Mouse (Mus musculus) intestine, embryonic 15.5 days (tissue): ENCODE results near the gene P4hb. TPM values are rescaled to one million over a fixed set of nuclear protein-coding genes. Genes with fewer than 3 reads are reported as not detected.
"Not testable (repeated sequence)": the region's sequence is repeated elsewhere in the genome, so short reads cannot be mapped to it uniquely, and the experiment has no call there.

Experiments used
- ATAC-seq: fragments of 200-750 bp; cut with Nextera tagmentation; 2 replicates; pipeline ENCODE4 v1.8.0; 2017; ENCODE audit warnings: moderate TSS enrichment, moderate library complexity
- H3K27ac ChIP-seq: fragments of 300-500 bp; sonication (generic); 2 replicates; pipeline ENCODE4 v1.5.1; 2015; ENCODE audit warnings: mild to moderate bottlenecking, inconsistent platforms
- H3K27me3 ChIP-seq: fragments of 300-500 bp; sonication (generic); replicated peaks from 2 replicates; pipeline ENCODE4 v1.6.1; 2015; ENCODE audit warnings: inconsistent platforms
- H3K36me3 ChIP-seq: fragments of 300-500 bp; sonication (generic); 2 replicates; pipeline ENCODE4 v1.6.1; 2015; ENCODE audit warnings: inconsistent platforms
- H3K4me1 ChIP-seq: fragments of 300-500 bp; sonication (generic); replicated peaks from 2 replicates; pipeline ENCODE4 v1.6.1; 2015; ENCODE audit warnings: inconsistent platforms
- H3K4me2 ChIP-seq: fragments of 300-500 bp; sonication (generic); replicated peaks from 2 replicates; pipeline ENCODE4 v1.6.1; 2015; ENCODE audit warnings: mild to moderate bottlenecking, inconsistent platforms
- H3K4me3 ChIP-seq: fragments of 300-500 bp; sonication (generic); replicated peaks from 2 replicates; pipeline ENCODE4 v1.5.1; 2015; ENCODE audit warnings: inconsistent platforms
- H3K9ac ChIP-seq: fragments of 300-500 bp; sonication (generic); 2 replicates; pipeline ENCODE4 v1.6.1; 2015; ENCODE audit warnings: inconsistent platforms
- H3K9me3 ChIP-seq: fragments of 300-500 bp; sonication (generic); 2 replicates; pipeline ENCODE4 v1.6.1; 2016; ENCODE audit warnings: inconsistent platforms
- WGBS: fragments of 180-500 bp; shearing (Covaris S2); methylation state at CpG from one replicate; pipeline ENCODE4 v1.1.7; 2015; 5-methylcytosine and 5-hydroxymethylcytosine counted together
- polyA plus RNA-seq: library from polyadenylated mRNA; unstranded; fragments of >200 nt; fragmentation: Nextera tagmentation; extraction: Ambion mirVana; gene quantifications from 2 replicates; pipeline ENCODE4 v1.2.1, GENCODE M21; 2015

Gene P4hb
- polyA plus RNA-seq, 1 experiment from 2014 or later: 992 TPM

DNA sequence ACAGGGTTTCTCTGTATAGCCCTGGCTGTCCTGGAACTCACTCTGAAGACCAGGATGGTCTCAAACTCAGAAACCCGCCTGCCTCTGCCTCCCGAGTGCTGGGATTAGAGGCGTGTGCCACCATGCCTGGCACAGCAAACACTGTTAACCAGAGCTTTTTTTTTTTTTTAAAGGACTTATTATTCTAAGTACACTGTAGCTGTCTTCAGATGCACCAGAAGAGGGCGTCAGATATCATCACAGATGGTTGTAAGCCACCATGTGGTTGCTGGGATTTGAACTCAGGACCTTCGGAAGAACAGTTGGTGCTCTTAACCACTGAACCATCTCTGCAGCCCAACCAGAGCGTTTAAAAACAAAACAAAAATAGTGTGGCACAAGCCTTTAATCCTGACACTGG lies 14.2 kb downstream of the P4hb start:
- not testable (repeated sequence) for H3K27ac ChIP-seq, H3K9ac ChIP-seq, H3K4me1 ChIP-seq, H3K4me2 ChIP-seq, H3K27me3 ChIP-seq, H3K4me3 ChIP-seq, H3K9me3 ChIP-seq, ATAC-seq
- WGBS: 90% methylated on average over 6 of the region's 6 CpGs
- H3K36me3 ChIP-seq: peaks cover 39% of the 10 kb centered on the region

DNA sequence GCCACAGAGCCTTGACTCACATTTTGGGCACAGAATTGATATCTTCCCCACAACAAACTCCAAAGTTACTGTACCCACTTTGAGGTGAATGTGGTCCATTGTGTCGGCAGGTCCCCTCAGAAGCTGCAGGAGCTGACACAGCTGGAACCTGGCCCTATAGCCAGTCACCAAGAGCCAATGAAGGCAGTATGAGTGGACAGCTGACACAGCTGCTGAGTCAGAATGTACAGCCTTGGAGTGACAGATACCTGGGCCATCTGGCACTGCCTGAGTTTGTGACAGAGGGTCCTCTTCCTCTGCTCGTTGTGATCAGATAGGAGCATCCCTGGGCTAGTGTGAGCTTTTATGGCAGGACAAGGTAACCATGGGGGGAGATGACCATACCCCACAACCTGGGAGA lies 17.8 kb downstream of the P4hb start:
- Histone ChIP-seq H3K4me2 (no peak overlapping the region), H3K36me3 (peaks cover 4% of the 10 kb centered on the region), H3K27me3 (no peaks in the 10 kb centered on the region), H3K9me3 (no peaks in the 10 kb centered on the region), H3K4me3 (no peak overlapping the region), H3K27ac (no peak overlapping the region), H3K9ac (no peak overlapping the region), H3K4me1 (peaks cover 3% of the 10 kb centered on the region)
- 68% methylated on average over 2 of the region's 2 CpGs for WGBS
- ATAC-seq: no peak

DNA sequence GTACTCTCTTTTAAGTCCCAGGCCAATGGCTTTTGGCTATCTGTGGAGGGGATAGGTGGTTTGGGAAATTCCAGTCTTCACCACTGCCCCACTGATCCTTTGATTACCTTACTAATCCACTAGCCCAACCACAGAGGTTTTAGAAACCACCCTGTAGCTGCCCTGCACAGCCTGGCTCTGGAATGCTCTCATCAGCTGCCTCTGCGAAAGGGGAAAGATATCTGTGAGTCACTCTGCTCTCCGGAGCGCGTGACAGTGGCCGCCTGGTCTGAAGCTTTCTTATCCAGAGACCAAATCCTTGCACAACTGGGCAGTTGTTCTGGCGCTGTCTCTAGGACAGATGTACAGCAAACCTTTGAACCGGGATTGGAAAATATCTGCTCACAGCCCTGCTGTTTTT lies 18.2 kb downstream of the P4hb start:
- peaks cover 6% of the 10 kb centered on the region for H3K4me1 ChIP-seq
- no peaks in the 10 kb centered on the region for H3K9me3 ChIP-seq
- 80% methylated on average over 7 of the region's 7 CpGs for WGBS
- no peaks in the 10 kb centered on the region for H3K27me3 ChIP-seq
- 0 out of 2 replicates have a peak overlapping the region, but pooled peaks have one; percentile 7 for H3K27ac ChIP-seq
- H3K4me3 ChIP-seq: no peak overlapping the region
- no peak overlapping the region for H3K9ac ChIP-seq
- H3K36me3 ChIP-seq: peaks cover under 1% of the 10 kb centered on the region; the same call in 1 of the 2 replicates
- no peak overlapping the region for H3K4me2 ChIP-seq
- peak; percentile 39; the same call in 1 of the 2 replicates for ATAC-seq

DNA sequence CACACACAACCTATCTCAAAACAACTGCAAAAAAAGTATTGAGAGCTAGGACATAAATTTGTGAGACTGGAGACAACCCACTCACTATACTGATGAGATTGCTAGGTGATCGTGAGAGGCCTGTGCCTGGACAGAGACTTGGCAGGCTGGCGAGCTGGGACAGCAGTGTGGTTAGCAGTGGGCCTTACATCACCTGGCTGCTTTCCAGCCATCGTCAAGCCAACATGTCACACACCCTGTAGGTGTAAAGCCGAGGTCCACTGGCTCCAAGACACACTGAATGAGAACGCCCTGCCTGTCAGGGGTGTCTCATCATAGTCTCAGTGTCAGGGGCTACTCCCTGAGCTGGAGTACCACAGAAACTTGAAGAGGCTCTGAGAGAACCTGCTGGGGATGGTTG lies 20.3 kb downstream of the P4hb start:
- H3K9ac ChIP-seq: no peak overlapping the region
- H3K36me3 ChIP-seq: no peaks in the 10 kb centered on the region
- no peak overlapping the region for H3K4me3 ChIP-seq
- no peak overlapping the region for H3K4me2 ChIP-seq
- WGBS: 75% methylated on average over 5 of the region's 5 CpGs
- no peak for ATAC-seq
- H3K9me3 ChIP-seq: no peaks in the 10 kb centered on the region
- no peak overlapping the region for H3K27ac ChIP-seq
- no peaks in the 10 kb centered on the region for H3K27me3 ChIP-seq
- H3K4me1 ChIP-seq: peaks cover 17% of the 10 kb centered on the region

DNA sequence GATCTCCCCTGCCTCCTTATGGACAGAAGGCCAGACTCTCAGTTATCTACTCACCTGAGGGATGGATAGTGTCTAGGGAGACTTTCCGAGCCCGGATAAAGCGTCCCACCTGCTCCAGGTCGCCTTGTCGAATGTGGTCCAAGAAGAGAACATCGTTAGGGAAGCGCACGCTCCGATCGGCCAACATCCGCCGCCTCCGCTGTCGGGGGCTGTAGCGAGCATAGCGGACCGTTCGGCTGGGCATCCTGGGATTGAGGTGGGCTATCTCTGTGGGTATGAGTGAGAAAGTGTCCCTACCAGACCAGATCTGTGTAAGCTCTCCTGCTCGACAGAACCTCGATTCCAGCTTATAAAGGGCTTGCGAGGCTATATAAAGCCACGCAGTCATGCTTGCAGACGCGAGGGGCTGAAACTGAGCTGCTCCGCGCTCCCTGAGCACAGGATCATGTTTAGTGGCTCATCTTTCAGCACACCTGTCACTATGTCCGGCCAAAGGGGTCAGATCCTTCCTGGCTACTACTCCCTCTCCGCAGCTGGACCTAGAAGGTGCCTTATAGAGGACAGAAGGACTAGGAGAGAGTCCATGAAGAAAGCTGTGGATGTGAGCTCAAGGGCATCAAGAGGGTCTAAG lies 22.1 kb downstream of the P4hb start, which contains the start of gene Ppp1r27:
Gene Ppp1r27 (minus strand): TSS at position 323 of the 631 bp plus-strand sequence.
- Histone ChIP-seq H3K4me2 (peak within 1 kb of the TSS; percentile 80), H3K36me3 (no peaks in the 10 kb centered on the region), H3K9ac (peak within 1 kb of the TSS; percentile 60), H3K4me3 (peak within 1 kb of the TSS; percentile 90), H3K9me3 (no peaks in the 10 kb centered on the region), H3K27me3 (no peaks in the 10 kb centered on the region), H3K27ac (peak within 1 kb of the TSS; percentile 65; the same call in 1 of the 2 replicates), H3K4me1 (peaks cover 25% of the 10 kb centered on the region)
- no peak for ATAC-seq
- 93% methylated on average over 28 of the region's 28 CpGs for WGBS

DNA sequence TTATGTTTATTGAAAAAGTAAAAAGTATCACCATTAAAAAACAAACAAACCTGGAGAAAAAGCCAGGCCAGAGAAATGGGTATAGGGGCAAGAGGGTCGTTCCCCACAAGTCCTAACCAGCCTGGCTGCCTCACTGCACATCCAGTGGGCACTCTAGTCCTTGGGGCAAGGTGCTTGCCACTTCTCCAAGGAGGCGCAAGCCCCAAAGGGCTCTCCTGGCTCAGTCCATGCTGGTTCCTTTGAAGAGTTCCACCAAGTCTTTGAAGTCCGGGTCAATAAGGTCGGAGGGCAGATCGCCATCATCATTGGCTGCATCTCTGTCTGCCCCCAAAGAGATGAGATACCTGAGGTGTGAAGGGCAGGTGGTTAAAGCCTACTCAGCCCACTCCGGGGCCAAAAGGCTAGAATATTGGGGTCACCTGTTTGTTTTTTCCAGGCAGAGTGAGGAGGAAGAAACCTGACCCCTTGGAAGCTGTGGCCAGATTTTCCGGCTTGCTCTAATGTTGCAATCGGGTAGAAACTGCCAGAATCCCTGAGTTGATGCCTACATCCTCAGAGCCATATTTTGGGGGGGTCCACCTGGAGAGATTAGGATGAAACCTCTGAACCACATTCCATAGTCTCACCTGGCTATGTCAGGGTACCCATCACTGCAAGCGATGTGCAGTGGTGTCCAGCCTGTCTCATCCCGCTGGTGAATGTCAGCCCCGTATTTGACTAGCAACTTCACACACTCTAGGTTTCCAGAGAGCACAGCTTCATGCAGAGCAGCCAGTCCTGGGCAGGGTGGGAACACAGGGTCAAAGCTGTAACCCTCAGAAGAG lies 22.9 kb downstream of the P4hb start:
- Histone ChIP-seq H3K4me3 (peak overlapping the region; percentile 90), H3K9ac (peak overlapping the region; percentile 60), H3K4me1 (peaks cover 26% of the 10 kb centered on the region), H3K27me3 (no peaks in the 10 kb centered on the region), H3K36me3 (no peaks in the 10 kb centered on the region), H3K4me2 (peak overlapping the region; percentile 80), H3K9me3 (no peaks in the 10 kb centered on the region), H3K27ac (peak overlapping the region; percentile 65; the same call in 1 of the 2 replicates)
- no peak for ATAC-seq
- 62% methylated on average over 11 of the region's 11 CpGs for WGBS

DNA sequence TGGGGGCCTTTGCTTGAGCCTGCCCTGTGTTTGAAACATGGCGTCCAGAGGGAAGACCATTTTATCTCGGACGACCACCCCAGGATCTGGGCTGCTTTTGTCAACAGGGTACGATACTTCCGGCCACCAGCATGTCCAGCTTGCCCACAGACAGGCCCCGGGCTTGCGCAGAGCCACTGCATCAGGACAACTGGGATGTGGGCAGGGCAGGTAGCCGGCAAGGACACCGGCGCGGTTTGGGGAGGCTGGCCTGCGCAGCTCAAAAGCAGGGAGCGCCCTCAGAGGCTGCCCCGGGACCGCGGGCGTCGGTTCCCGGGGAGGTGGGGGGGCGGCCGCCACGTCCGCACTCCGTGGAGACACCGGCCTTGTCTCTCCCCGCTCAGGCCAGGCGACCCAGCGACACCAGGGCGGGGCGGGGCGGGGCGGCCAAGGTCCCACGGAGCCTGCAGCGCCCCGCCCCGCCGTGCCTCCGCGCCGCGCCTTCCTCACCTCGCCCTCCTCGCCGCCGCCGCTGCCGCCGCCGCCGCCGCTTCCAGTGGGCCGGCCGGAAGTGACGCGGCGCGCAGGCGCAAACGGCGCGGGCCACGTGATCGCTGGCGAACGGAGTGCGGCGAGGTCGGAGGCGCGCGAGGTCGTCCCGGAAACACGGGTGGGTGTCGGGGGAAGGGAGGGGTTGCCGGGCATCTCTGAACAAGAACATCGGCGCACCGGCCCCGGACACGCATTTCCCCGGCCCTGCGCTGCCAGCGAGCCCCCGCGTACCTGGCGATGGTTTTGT lies 23.7 kb downstream of the P4hb start, which contains the start of gene Mcrip1:
Gene Mcrip1 (minus strand): TSS at position 560 of the 778 bp plus-strand sequence.
- no peaks in the 10 kb centered on the region for H3K9me3 ChIP-seq
- WGBS: under 1% methylated on average over 83 of the region's 87 CpGs
- peaks cover 6% of the 10 kb centered on the region; the same call in 1 of the 2 replicates for H3K36me3 ChIP-seq
- H3K27ac ChIP-seq: peak within 1 kb of the TSS; percentile 95
- H3K27me3 ChIP-seq: no peaks in the 10 kb centered on the region
- H3K9ac ChIP-seq: peak within 1 kb of the TSS; percentile 97
- peak; percentile 90 for ATAC-seq
- H3K4me1 ChIP-seq: peaks cover 26% of the 10 kb centered on the region
- H3K4me2 ChIP-seq: peak within 1 kb of the TSS; percentile 80
- peak within 1 kb of the TSS; percentile 90 for H3K4me3 ChIP-seq

DNA sequence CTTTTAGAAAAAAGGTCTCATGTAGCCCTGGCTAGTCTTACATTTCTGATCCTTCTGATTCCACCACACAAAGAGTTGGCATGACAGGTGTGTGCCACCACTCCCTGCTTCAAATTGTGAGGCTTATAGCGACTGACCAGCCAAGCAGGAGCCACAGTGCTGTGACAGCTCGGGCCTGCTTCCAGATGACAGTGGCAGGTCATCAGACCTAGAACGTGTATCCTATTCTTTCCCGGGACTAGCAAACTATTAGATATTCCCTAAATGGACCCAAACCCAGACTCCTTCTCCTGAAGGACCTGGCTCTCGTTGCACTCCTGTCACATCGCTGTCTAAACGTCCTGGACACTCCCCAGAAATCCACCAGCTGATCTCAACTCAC lies 24.3 kb downstream of the P4hb start:
- Histone ChIP-seq H3K4me3 (peak overlapping the region; percentile 90), H3K9ac (peak overlapping the region; percentile 97), H3K4me1 (peaks cover 26% of the 10 kb centered on the region), H3K9me3 (no peaks in the 10 kb centered on the region), H3K27ac (peak overlapping the region; percentile 95), H3K36me3 (peaks cover 11% of the 10 kb centered on the region; the same call in 1 of the 2 replicates), H3K27me3 (no peaks in the 10 kb centered on the region), H3K4me2 (peak overlapping the region; percentile 80)
- WGBS: 16% methylated on average over 7 of the region's 7 CpGs
- no peak for ATAC-seq

DNA sequence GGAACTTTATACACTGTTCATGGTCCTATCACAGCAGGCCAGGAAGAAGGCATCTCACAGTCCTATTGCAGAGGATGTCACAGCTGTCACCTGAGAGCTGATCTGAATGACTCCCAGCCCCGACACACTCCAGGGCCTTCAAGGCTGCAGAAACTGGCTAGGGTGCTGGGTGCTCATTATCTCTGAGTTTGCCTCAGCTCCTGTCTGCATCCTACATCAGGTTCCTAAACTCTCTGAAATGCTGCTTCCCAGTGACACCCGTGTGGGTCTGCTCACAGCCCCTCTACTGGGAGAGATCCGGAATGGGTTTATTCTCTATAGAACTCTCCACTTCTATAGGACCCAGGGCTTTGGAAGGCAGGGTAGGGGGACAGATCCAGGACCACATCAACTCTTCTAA lies 24.8 kb downstream of the P4hb start:
- peak overlapping the region; percentile 95; the same call in 1 of the 2 replicates for H3K27ac ChIP-seq
- H3K36me3 ChIP-seq: peaks cover 14% of the 10 kb centered on the region; the same call in 1 of the 2 replicates
- H3K4me1 ChIP-seq: peaks cover 26% of the 10 kb centered on the region
- H3K9me3 ChIP-seq: no peaks in the 10 kb centered on the region
- H3K4me2 ChIP-seq: peak overlapping the region; percentile 80
- ATAC-seq: no peak
- WGBS: 85% methylated on average over 3 of the region's 3 CpGs
- peak overlapping the region; percentile 90 for H3K4me3 ChIP-seq
- no peaks in the 10 kb centered on the region for H3K27me3 ChIP-seq
- peak overlapping the region; percentile 97 for H3K9ac ChIP-seq

DNA sequence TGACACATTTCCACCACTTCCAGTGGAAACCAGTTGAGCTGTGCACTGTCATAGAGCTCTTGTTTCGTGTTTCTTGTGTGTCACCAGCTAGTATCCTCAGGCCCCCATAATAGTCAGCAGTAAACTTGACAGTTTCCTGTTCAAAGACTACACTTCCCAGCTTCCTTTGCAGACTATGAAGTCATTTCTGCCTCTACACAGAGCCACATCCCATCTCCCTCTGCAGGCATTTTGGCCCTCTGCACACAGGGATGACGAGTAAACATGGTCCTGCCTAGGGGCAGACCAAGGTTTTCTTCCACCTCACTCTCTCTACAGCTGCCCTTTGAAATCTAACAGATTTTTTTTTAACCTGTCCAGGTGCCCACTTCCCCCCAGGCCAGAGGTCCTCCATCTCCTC lies 25.6 kb downstream of the P4hb start:
- no peaks in the 10 kb centered on the region for H3K27me3 ChIP-seq
- H3K4me3 ChIP-seq: no peak overlapping the region
- 62% methylated on average over 2 of the region's 2 CpGs for WGBS
- no peak for ATAC-seq
- H3K4me1 ChIP-seq: peaks cover 27% of the 10 kb centered on the region
- 0 out of 2 replicates have a peak overlapping the region, but pooled peaks have one; percentile 28 for H3K27ac ChIP-seq
- no peak overlapping the region for H3K9ac ChIP-seq
- H3K4me2 ChIP-seq: no peak overlapping the region
- H3K9me3 ChIP-seq: no peaks in the 10 kb centered on the region
- peaks cover 21% of the 10 kb centered on the region for H3K36me3 ChIP-seq

DNA sequence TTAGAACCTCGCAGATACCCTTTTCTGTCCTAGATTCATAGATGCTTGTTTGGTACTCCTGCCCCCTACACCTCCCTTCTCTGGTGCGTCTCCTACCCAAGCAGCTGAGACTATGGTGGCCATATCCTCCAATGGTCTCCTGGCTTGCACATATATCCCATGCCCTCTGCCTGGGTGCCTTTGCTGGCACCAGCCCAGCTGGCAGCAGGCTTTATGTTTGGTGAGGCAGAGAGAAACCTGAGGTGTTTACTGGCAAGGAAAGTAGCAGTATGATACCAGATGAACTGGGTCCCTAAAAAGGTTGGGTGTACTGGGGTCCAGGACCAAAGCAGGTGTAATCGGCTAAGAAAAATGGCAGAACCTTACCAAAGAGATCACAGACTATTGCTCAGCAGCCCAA lies 27.1 kb downstream of the P4hb start:
- ATAC-seq: no peak
- Histone ChIP-seq H3K4me1 (peaks cover 32% of the 10 kb centered on the region), H3K9ac (no peak overlapping the region), H3K9me3 (no peaks in the 10 kb centered on the region), H3K4me3 (no peak overlapping the region), H3K27me3 (no peaks in the 10 kb centered on the region), H3K36me3 (peaks cover 21% of the 10 kb centered on the region), H3K4me2 (no peak overlapping the region), H3K27ac (no peak overlapping the region)
- WGBS: 95% methylated on average over 3 of the region's 3 CpGs

DNA sequence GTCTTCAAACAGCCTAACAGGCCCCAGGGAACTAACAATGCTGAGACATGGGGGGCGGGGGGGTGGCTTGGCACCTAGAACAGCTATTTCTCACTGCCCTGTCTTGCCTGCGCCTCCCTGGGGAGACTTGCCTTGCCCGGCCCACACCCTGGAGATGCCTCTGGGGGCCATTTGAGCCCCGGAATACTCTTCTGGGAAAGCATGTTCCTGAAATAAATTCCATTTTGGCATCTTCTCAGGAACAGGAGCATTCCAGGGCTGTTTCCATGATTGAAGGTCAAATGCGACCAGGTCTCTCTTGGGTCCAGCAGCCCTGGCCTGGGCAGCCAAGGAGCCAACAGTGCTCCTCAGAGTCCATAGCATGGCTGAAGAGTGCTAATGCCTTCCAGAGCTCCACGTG lies 30.7 kb downstream of the P4hb start:
- no peaks in the 10 kb centered on the region for H3K9me3 ChIP-seq
- H3K4me2 ChIP-seq: no peak overlapping the region
- no peak for ATAC-seq
- peaks cover 34% of the 10 kb centered on the region for H3K4me1 ChIP-seq
- H3K27ac ChIP-seq: no peak overlapping the region
- H3K27me3 ChIP-seq: no peaks in the 10 kb centered on the region
- peaks cover 21% of the 10 kb centered on the region for H3K36me3 ChIP-seq
- H3K4me3 ChIP-seq: no peak overlapping the region
- H3K9ac ChIP-seq: no peak overlapping the region
- WGBS: 85% methylated on average over 6 of the region's 6 CpGs
